Mouse (Mus musculus) stomach, postnatal 0 days (tissue): ENCODE results near the gene Eid3.

Experiments
- CTCF ChIP-seq: IDR thresholded peaks from 2 replicates; pipeline ENCODE4 v1.5.1; 2016; ENCODE audit warnings: antibody characterized with exemption, low read depth, mild to moderate bottlenecking, moderate library complexity
- EP300 ChIP-seq: optimal IDR thresholded peaks from 2 replicates; pipeline ENCODE3; 2016; ENCODE audit warnings: antibody characterized with exemption

- no peak for TF ChIP-seq EP300
- TF ChIP-seq CTCF: no peak
Observed at GRCm38 (mm10) chr10:82913238-82913637, 46.8 kb downstream of the Eid3 start.
